Mouse (Mus musculus): ENCODE results near the gene Megf8.
A peak's percentile ranks its signal among the peaks of the same experiment; 100 is the strongest.

Megf8 gene

DNA sequence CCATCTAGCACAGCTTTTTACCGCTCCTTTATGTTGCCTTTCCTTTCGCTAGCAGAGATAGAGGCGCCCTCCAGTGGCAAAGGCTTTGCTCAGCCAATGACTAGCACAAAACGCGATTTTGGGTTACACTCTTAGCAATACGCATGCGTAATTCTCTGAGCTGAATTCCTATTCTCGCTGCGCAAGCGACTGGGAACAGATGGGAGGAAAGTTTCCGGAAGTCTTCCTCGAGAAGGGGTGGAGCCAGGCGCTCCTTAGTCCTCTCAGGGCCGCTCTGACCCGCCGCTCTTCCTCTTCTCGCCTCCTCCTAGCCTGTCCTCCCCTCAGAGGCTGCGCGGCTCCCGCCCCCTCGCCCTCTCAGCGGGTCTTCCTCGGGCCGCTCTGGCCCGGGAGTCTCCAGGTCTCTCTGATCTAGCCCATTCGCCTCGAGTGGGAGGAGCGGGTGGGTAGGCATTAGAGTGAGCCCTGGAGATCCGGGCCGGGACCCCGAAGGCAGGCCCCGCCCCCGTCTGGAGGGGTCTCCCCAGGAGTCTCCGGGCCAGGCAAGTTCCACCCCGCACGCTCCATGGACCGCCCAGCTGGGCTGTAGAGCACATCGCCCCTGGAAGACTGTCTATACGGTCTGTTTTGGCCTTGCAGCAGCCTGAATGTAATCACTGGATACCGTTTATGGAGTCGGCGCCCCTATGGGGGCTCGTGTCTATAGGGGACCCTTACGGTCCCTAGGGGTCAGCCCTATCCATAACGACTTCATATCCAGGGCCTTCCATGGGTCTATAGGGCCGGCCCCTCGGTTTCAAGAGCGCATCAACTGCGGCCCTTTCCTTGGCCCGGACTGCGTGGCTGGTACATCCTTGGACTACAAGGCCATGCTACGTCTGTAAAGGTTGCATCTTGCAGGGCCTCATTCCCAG, at the start of gene Megf8:
Megf8 (plus strand) TSS at position 633 of the 914 bp plus-strand sequence.
- DNase-seq (ENCODE audit: low spot score in 2 of 2) = peak; percentile 72 to 83

DNA sequence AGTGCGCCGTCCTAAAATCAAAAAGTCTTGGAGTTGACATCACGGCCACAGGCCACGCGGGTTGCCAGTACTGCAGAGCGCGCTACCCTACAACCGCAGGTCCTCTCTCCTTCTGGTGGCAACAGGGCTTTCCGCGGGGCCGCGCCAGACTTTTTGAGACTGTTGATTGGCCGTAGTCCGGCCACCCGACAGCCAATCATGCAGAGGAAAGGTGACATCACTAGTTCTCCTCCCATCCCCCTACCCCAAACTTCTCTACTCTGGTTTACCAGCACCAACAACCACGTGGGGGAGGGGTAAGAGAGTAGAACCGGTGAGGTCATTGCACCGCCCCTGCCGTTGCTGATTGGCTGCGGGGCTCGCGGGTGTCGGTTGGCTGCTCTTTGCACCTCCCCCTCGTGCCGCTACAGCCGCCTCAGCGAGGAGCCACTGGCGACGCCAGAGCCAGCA, 49.6 kb upstream of the Megf8 start, which contains the start of gene Cic:
Cic (plus strand) TSS at position 404 of the 450 bp plus-strand sequence.
- DNase-seq (ENCODE audit: low spot score in 2 of 2) = peak; percentile 89 to 94

DNA sequence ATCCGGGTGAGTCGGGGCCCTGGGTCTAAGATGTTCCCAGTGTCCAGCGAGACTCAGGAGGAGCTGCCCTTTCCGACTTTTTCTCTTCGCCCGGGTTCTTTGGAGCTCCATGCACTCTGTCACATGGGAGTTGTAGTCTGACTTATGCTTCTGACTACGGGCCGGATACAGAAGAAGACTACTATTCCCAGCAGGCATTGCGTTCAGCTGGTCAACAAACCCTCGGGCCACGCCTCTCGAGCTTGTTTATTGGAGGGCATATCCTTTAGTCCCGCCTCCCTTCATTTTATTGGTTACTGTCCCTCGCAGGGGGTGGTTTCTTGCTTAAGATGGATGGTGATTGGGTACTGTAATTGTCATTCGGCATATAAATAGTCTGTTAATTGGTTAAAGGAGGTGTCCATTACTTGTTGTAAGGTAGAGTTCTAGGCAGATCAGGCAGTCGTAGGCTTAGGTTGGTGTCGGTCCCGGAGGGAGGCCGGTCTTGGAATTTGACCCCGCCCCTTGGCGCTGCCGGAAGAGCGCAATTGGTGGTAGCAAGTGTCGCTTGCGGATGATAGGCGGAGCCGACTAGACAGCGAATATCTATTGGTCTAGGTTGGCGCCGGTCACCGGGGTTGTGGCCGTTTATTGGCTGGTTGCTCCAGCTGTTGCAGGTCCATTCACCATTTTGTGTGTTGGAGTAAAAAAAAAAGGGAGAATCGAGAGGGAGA, 49.1 kb upstream of the Megf8 start:
- peak; percentile 94 to 95 for DNase-seq (ENCODE audit: low spot score in 2 of 2)

- no peak for DNase-seq (ENCODE audit: low spot score in 2 of 2)
These were observed 48.4 kb upstream of the Megf8 start for GRCm38 (mm10) chr7:25268588-25268987.

- peak in 1 of 2 experiments; percentile 7 for DNase-seq (ENCODE audit: low spot score in 2 of 2)
These were observed 47.9 kb upstream of the Megf8 start for GRCm38 (mm10) chr7:25269029-25269428.

DNA sequence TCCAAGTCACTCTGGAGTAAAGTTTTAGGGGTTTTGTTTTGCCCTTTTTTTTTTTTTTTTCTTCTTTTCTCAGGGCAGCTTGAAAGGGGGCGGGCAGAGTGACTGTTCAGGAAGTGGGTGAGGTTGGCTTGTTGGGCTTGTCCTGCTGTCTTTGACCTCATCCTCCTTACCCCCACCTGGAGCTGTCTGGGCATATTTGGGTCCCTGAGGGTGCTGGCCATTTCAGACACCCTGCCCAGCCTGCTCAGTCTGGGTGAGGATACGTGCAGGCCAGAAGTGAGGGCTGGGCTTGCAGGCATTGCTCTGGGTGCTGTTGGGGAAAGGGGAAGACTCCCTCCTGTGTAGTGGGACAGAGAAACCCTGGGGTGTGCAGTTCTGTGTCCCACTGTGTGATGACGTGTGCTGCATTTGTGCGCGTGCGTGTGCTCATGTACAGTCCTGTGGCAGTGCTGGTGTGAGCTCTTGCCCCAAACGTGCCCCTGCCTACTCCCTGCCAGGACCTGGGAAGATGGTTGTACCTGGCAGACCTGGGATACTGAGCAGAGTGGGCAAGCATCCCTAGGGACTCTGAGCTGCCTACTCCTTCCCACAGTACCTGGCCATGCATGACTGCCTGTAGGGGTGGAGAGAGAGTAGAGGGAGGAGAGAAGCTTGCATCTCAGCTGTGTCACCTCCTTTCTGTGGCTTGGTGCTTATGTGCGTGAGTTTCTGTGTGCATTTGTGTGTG, 47.3 kb upstream of the Megf8 start:
- DNase-seq (ENCODE audit: low spot score in 2 of 2) = peak in 1 of 2 experiments; percentile 9

GRCm38 (mm10) chr7:25270652-25271633, 46.0 kb upstream of the Megf8 start:
- peak in 1 of 2 experiments; percentile 7 for DNase-seq (ENCODE audit: low spot score in 2 of 2)

- no peak for DNase-seq (ENCODE audit: low spot score in 2 of 2)
These were observed 45.1 kb upstream of the Megf8 start for GRCm38 (mm10) chr7:25271651-25272444.

- DNase-seq (ENCODE audit: low spot score in 2 of 2) = peak in 1 of 2 experiments; percentile 3
These were observed 44.3 kb upstream of the Megf8 start for GRCm38 (mm10) chr7:25272445-25273258.

DNA sequence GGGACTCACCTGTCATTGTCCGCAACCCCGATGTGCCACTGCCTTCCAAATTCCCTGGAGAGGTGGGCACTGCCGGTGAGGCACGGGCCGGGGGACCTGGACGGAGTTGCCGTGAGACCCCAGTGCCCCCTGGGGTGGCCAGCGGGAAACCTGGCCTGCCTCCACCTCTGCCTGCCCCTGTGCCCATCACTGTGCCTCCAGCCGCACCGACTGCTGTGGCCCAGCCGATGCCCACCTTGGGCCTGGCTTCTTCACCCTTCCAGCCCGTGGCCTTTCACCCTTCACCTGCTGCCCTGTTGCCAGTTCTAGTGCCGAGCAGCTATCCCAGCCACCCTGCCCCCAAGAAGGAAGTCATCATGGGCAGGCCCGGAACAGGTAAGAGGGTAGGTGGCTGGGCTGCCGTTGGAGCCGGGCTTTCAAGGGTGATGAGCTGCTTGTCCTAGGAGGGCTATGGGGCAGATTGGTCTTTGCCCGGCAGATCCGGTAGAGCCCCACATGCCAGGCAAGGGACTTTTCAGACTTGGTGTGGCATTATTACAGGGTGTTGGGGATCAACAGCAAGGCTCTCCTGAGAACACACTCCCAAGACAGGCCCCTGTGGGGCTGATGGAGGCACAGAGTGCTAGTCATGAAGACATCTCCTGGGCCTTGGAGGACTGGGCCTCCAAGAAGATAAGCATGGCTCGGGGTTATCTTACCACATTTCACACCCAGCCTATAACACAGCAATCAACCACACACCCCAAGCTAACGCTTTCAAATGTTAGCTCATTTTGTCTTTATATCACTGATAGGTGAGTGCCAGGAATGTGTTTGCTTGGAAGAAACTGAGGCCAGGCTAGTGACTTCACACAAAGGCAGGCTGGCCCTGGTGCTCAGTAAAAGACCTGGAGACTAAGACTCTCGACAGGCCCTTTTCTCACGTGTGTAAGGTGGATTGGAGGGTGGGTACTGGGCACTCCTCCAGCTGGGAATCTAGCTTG, 43.4 kb upstream of the Megf8 start:
- DNase-seq (ENCODE audit: low spot score in 2 of 2) = peak in 1 of 2 experiments; percentile 3

DNA sequence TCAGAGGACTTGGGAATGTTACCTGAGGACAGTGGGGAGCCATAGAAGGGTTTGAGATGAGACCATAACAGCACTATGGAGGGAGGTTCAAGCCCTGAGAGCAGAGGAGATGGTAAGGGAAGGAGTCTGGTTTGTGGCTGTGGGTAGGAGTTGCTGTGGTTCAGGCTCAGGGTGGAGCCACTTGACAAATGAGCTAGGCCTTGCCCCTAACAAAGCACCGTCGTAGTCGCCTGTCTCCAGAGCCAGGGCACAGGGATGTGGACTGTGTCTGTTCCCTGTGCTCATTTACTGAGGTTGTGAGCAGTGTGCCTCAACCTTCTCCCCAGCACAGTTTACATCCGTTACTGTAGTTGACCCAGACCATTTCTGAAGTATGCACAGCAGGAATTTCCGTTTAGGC, 42.4 kb upstream of the Megf8 start:
- DNase-seq (ENCODE audit: low spot score in 2 of 2) = peak in 1 of 2 experiments; percentile 10

DNA sequence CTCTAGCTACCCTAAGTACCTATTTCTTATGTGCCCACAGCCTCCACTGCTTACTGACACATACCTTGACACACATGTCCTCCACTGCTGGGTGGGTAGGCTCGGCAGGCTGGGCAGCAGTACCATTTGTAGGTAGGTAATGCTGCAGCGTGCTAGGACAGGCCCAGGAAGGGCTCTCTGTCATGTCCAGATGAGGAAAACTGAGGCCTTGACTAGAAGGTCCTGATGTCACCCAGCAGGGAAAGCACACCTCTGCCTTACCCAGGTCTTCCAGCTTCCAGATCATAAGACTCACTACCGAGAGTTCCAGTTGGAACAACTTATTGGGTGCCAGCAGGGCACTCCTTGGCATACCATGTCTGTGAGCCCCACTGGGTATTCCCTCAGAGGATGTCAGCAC, 42.0 kb upstream of the Megf8 start:
- DNase-seq (ENCODE audit: low spot score in 2 of 2) = no peak

DNA sequence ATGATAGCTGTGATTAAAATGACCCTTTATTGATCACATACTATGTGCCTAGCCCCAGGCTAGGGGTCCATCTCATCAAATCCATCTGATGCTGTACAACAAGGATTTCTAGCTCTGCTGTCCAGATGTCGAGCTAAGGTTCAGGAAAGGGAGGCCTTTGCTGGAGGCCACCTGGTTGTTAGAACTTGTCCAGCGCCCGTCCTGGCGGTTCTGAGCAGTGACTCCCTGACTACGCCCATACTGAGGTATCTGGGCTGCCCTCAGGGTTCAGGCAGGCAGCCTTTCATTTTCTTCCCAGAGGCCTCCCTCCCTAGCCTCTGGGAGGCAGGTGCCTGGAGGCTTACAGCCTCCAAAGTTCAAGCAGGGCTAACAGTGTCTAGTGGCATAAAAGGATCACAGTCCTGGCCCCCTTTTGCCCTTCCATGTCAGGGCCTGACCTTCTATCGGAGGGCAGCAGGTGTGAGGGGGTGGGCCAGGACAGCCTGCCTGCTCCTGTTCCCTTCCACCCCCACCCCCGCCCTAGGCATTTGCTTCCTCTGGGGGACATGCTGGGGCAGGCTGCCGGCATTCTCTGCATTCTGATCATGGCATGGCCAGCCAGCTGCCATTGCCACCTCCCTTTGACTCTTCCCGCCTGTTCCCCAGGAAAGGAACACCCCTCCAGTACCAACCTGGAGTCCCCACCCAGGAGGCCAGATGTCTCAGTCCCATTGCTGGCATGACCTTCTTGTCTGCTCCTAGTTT, 41.2 kb upstream of the Megf8 start:
- no peak for DNase-seq (ENCODE audit: low spot score in 2 of 2)

DNA sequence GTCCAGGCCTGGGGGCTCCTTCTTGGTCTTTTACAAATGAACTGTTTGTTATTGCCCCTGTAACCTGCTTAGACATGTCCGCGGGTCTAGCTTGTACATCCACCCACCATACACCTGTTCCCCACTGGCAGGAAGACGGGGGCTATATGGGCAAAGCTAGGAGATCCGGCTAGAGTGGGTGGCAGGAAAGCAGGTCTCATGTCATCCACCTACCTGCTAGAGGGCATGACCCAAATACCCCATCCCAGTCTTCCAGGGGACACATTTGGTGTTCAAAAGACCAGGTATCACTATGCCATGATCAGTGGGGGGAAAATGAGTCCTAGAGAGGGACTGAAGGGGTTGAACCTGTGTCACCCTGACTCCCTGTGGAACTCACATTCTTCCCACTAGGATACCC, 39.6 kb upstream of the Megf8 start:
- DNase-seq (ENCODE audit: low spot score in 2 of 2) = no peak

DNA sequence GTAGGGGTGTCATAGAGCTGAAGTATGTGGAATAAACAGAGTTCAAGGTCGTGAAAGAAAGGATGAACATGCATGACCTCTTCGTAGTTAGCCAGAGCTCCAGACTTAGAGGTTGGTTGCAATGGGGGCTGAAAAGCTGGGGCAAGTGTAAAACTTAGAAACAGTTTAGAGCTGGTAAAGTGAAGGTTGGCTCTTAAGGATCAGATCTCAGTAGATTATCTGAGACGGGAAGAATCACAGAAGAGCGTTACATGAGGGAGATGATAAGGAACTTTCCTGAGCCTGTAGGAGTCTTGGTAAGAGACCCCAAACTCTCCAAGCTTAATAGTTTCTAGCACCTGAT, 39.0 kb upstream of the Megf8 start:
- no peak for DNase-seq (ENCODE audit: low spot score in 2 of 2)

GRCm38 (mm10) chr7:25278341-25279075, 38.5 kb upstream of the Megf8 start:
- DNase-seq (ENCODE audit: low spot score in 2 of 2) = peak; percentile 72 to 74
